In the genomic region with DNA sequence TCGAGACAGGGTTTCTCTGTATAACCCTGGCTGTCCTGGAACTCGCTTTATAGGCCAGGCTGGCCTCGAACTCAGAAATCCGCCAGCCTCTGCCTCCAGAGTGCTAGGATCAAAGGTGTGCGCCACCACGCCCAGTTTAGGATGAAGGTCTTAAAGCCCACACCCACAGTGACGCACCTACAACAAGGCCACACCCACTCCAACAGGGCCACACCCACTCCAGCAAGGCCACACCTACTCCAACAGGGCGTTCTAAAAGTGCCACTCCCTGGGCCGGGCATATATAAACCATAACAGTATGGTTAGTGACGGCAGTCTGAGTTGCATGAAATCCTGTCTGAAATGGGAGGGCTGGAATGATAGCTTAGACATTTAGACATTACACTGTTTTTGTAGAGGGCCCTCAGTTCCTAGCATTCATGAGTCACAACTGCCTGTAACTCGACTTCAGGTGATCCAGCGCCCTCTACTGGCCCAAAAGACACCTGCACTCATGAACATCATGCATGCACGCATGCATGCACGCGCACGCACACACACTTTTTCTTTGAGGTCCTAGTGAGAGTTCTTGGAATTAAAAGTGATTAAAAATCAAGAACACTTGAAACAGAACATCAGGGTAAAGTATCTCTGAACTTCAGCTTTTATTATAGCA, we compare ENCODE assay signal across 10 mouse cellular contexts. TPM values are rescaled to one million over a fixed set of nuclear protein-coding genes. Genes with fewer than 3 reads are reported as not detected.
DNase-seq lines count a peak whose midpoint lies in the region; ATAC-seq and TF ChIP-seq lines count a peak whose summit lies in the region.
"Had no signal": no experiment of that assay in that cellular context is flagged by ENCODE, and none has a peak within 500 bp of the region (broad histone marks: within the 10 kb centered on the region; RNA-seq: fewer than 3 reads in every experiment).

No protein-coding gene starts in this region.

- H3K4me3 ChIP-seq in forebrain, embryonic 11.5 days (ENCODE audit: low read depth, low read length), result no peak overlapping the region
- H3K4me3 ChIP-seq in forebrain, embryonic 10.5 days, result no peak overlapping the region
- no peak overlapping the region for H3K4me3 ChIP-seq in G1E (ENCODE audit: low read depth, low read length)
- no peak overlapping the region for H3K4me3 ChIP-seq in liver, embryonic 14.5 days (ENCODE audit: insufficient read depth in 1 of 2, low read depth in 2 of 2, low read length in 2 of 2)

- no peaks in the 10 kb centered on the region for H3K36me3 ChIP-seq in forebrain, embryonic 11.5 days (ENCODE audit: control insufficient read depth, insufficient read depth, low read length)
- H3K36me3 ChIP-seq in forebrain, embryonic 10.5 days (replicated peaks), result no peaks in the 10 kb centered on the region
- H3K36me3 ChIP-seq in G1E (replicated peaks), result peaks cover 11% of the 10 kb centered on the region
- H3K36me3 ChIP-seq in liver, embryonic 14.5 days (replicated peaks; ENCODE audit: control insufficient read depth, insufficient read depth, low read depth), result no peaks in the 10 kb centered on the region

- 77% methylated on average over 16 of the region's 16 CpGs for WGBS in forebrain, embryonic 11.5 days
- 76% methylated on average over 16 of the region's 16 CpGs for WGBS in forebrain, embryonic 10.5 days
- 65% methylated on average over 16 of the region's 16 CpGs for WGBS in liver, embryonic 14.5 days (ENCODE audit: insufficient replicate concordance)

- H3K27me3 ChIP-seq in forebrain, embryonic 11.5 days (ENCODE audit: control insufficient read depth, insufficient read depth, low read length), result no peaks in the 10 kb centered on the region
- peaks cover 6% of the 10 kb centered on the region; the same call in 1 of the 2 replicates for H3K27me3 ChIP-seq in forebrain, embryonic 10.5 days (ENCODE audit: poor library complexity, severe bottlenecking)
- no peaks in the 10 kb centered on the region for H3K27me3 ChIP-seq in G1E (ENCODE audit: insufficient read depth, low read length)
- no peaks in the 10 kb centered on the region for H3K27me3 ChIP-seq in liver, embryonic 14.5 days (ENCODE audit: control insufficient read depth, insufficient read depth, low read length)

- no peak overlapping the region for H3K4me2 ChIP-seq in forebrain, embryonic 11.5 days (ENCODE audit: low read depth, low read length, severe bottlenecking)
- H3K4me2 ChIP-seq in liver, embryonic 14.5 days (ENCODE audit: low read depth), result no peak overlapping the region

- ATAC-seq in forebrain, embryonic 11.5 days (replicated peaks; ENCODE audit: low FRiP score), result no peak
- ATAC-seq in G1E (ENCODE audit: extremely low read depth, insufficient number of reproducible peaks, low FRiP score, poor library complexity, severe bottlenecking), result no peak
- no peak for ATAC-seq in liver, embryonic 14.5 days (ENCODE audit: insufficient read depth)

- no peak for TF ChIP-seq EP300 in liver, embryonic 14.5 days (IDR thresholded peaks at IDR 0.05; ENCODE audit: low read depth)

- peak; percentile 45 for TF ChIP-seq CTCF in G1E (IDR thresholded peaks at IDR 0.05; ENCODE audit: low read depth, low read length)
- TF ChIP-seq CTCF in liver, embryonic 14.5 days (IDR thresholded peaks at IDR 0.05; ENCODE audit: low read depth), result peak; percentile 80

- no peak overlapping the region for H3K27ac ChIP-seq in forebrain, embryonic 11.5 days (ENCODE audit: low read depth, low read length)
- H3K27ac ChIP-seq in forebrain, embryonic 10.5 days, result no peak overlapping the region
- H3K27ac ChIP-seq in liver, embryonic 14.5 days, result no peak overlapping the region

- DNase-seq in forebrain, embryonic 11.5 days (ENCODE audit: low spot score), result peak; percentile 71
- DNase-seq in forebrain, embryonic 10.5 days (ENCODE audit: extremely low spot score, low spot score), result no peak
- DNase-seq in lung, postnatal 36 days, result peak; percentile 59
- DNase-seq in lung, postnatal 10 days, result no peak
- no peak for DNase-seq in G1E (ENCODE audit: low spot score)
- DNase-seq in liver, embryonic 14.5 days (ENCODE audit: low read depth in 3 of 3, low spot score in 3 of 3), result no peak
- no peak for DNase-seq in ovary, postnatal 36 days (ENCODE audit: low spot score)
- no peak for DNase-seq in urinary bladder, adult 18-20 months (ENCODE audit: low spot score in 2 of 2)
- DNase-seq: kidney, adult 18-20 months had no signal

- peaks cover 10% of the 10 kb centered on the region for H3K4me1 ChIP-seq in forebrain, embryonic 11.5 days (replicated peaks; ENCODE audit: control insufficient read depth, insufficient read depth, low read length)
- peaks cover 34% of the 10 kb centered on the region for H3K4me1 ChIP-seq in forebrain, embryonic 10.5 days
- H3K4me1 ChIP-seq in G1E (ENCODE audit: insufficient read depth, low read depth, low read length), result peaks cover 65% of the 10 kb centered on the region
- H3K4me1 ChIP-seq in liver, embryonic 14.5 days (replicated peaks; ENCODE audit: control insufficient read depth in 2 of 2, insufficient read depth in 2 of 2, low read length in 1 of 2), result peaks cover 16 to 28% of the 10 kb centered on the region in 2 experiments

- H3K9ac ChIP-seq in forebrain, embryonic 11.5 days (ENCODE audit: low read length), result no peak overlapping the region
- H3K9ac ChIP-seq in liver, embryonic 14.5 days (replicated peaks), result no peak overlapping the region

- no peaks in the 10 kb centered on the region for H3K9me3 ChIP-seq in forebrain, embryonic 11.5 days (ENCODE audit: control insufficient read depth, low read length)
- 0 out of 2 replicates have a peak, but pooled peaks cover 3% of the 10 kb centered on the region for H3K9me3 ChIP-seq in forebrain, embryonic 10.5 days
- peaks cover 5% of the 10 kb centered on the region; the same call in 1 of the 2 replicates for H3K9me3 ChIP-seq in G1E (replicated peaks)
- peaks cover 3% of the 10 kb centered on the region for H3K9me3 ChIP-seq in liver, embryonic 14.5 days (ENCODE audit: control insufficient read depth, low read length)

RNA-seq across cellular contexts. Expression of gene Iqcd, which starts 1.7 kb away (rescaled TPM):
- 1.1 TPM in 2 replicates for polyA plus RNA-seq in forebrain, embryonic 11.5 days (2014; fragmentation: Nextera tagmentation; extraction: Ambion mirVana)
- polyA plus RNA-seq in forebrain, embryonic 10.5 days (2016; fragmentation: Nextera tagmentation; extraction: Ambion mirVana), result 0.37 and 0.84 TPM in 2 replicates
- total RNA-seq in G1E (2014; fragmentation: Nextera tagmentation) (not detected in 2 replicates), G1E (2017) (0.35 and 0.60 TPM in 2 replicates)
- 1.2 and 1.5 TPM in 2 replicates for polyA plus RNA-seq in G1E (2012)
- 0.91 and 2.0 TPM in 2 replicates for polyA plus RNA-seq in liver, embryonic 14.5 days (2012; rRNA removed)
- polyA plus RNA-seq in liver, embryonic 14.5 days (2014; fragmentation: Nextera tagmentation; extraction: Ambion mirVana), result 1.0 and 1.4 TPM in 2 replicates
- total RNA-seq: granulocyte monocyte progenitor cell, adult 5-6 weeks had no signal

RNA-seq across cellular contexts. Expression of gene Tpcn1, which starts 2.0 kb away (rescaled TPM):
- polyA plus RNA-seq in forebrain, embryonic 11.5 days (2014; fragmentation: Nextera tagmentation; extraction: Ambion mirVana), result 14.5 and 14.6 TPM in 2 replicates
- 10.7 and 11.7 TPM in 2 replicates for polyA plus RNA-seq in forebrain, embryonic 10.5 days (2016; fragmentation: Nextera tagmentation; extraction: Ambion mirVana)
- total RNA-seq in G1E (2014; fragmentation: Nextera tagmentation), result 22.3 and 51.6 TPM in 2 replicates
- total RNA-seq in G1E (2017), result 2.1 and 3.2 TPM in 2 replicates
- 33.2 and 36.0 TPM in 2 replicates for polyA plus RNA-seq in G1E (2012)
- 19.3 and 19.8 TPM in 2 replicates for polyA plus RNA-seq in liver, embryonic 14.5 days (2012; rRNA removed)
- polyA plus RNA-seq in liver, embryonic 14.5 days (2014; fragmentation: Nextera tagmentation; extraction: Ambion mirVana), result 17.8 and 18.2 TPM in 2 replicates

RNA-seq across cellular contexts. Expression of gene Rita1, which starts 21.9 kb away (rescaled TPM):
- 10.2 and 10.6 TPM in 2 replicates for polyA plus RNA-seq in forebrain, embryonic 11.5 days (2014; fragmentation: Nextera tagmentation; extraction: Ambion mirVana)
- polyA plus RNA-seq in forebrain, embryonic 10.5 days (2016; fragmentation: Nextera tagmentation; extraction: Ambion mirVana), result 16.5 and 17.8 TPM in 2 replicates
- total RNA-seq in G1E (2014; fragmentation: Nextera tagmentation) (8.4 and 10.5 TPM in 2 replicates), G1E (2017) (9.5 and 13.7 TPM in 2 replicates)
- 42.4 and 45.7 TPM in 2 replicates for polyA plus RNA-seq in G1E (2012)
- polyA plus RNA-seq in liver, embryonic 14.5 days (2012; rRNA removed), result 5.2 and 5.9 TPM in 2 replicates
- polyA plus RNA-seq in liver, embryonic 14.5 days (2014; fragmentation: Nextera tagmentation; extraction: Ambion mirVana), result 2.1 and 2.8 TPM in 2 replicates

RNA-seq across cellular contexts. Expression of gene Ddx54, which starts 22.1 kb away (rescaled TPM):
- polyA plus RNA-seq in forebrain, embryonic 11.5 days (2014; fragmentation: Nextera tagmentation; extraction: Ambion mirVana), result 45.2 and 45.7 TPM in 2 replicates
- polyA plus RNA-seq in forebrain, embryonic 10.5 days (2016; fragmentation: Nextera tagmentation; extraction: Ambion mirVana), result 63.3 and 64.1 TPM in 2 replicates
- 16.5 and 24.3 TPM in 2 replicates for total RNA-seq in G1E (2014; fragmentation: Nextera tagmentation)
- total RNA-seq in G1E (2017), result 31.5 and 34.7 TPM in 2 replicates
- polyA plus RNA-seq in G1E (2012), result 103 and 110 TPM in 2 replicates
- polyA plus RNA-seq in liver, embryonic 14.5 days (2012; rRNA removed), result 9.9 and 12.4 TPM in 2 replicates
- polyA plus RNA-seq in liver, embryonic 14.5 days (2014; fragmentation: Nextera tagmentation; extraction: Ambion mirVana), result 9.9 and 10.1 TPM in 2 replicates

RNA-seq across cellular contexts. Expression of gene Cfap73, which starts 43.6 kb away (rescaled TPM):
- not detected in 2 replicates for polyA plus RNA-seq in forebrain, embryonic 11.5 days (2014; fragmentation: Nextera tagmentation; extraction: Ambion mirVana)
- polyA plus RNA-seq in forebrain, embryonic 10.5 days (2016; fragmentation: Nextera tagmentation; extraction: Ambion mirVana), result not detected in 2 replicates
- total RNA-seq in G1E (2014; fragmentation: Nextera tagmentation), result not detected in 2 replicates
- not detected in 2 replicates for total RNA-seq in G1E (2017)
- polyA plus RNA-seq in G1E (2012), result not detected in 2 replicates
- polyA plus RNA-seq in liver, embryonic 14.5 days (2012; rRNA removed), result not detected in 2 replicates
- polyA plus RNA-seq in liver, embryonic 14.5 days (2014; fragmentation: Nextera tagmentation; extraction: Ambion mirVana), result not detected in 2 replicates
- total RNA-seq: granulocyte monocyte progenitor cell, adult 5-6 weeks had no signal

Comparison
In these comparisons a context has a peak if more than half of its experiments do, and no peak if none do; other contexts are left out.
1. DNase-seq: peak in forebrain, embryonic 11.5 days (single experiment) and lung, postnatal 36 days (single experiment); none in forebrain, embryonic 10.5 days (single experiment), lung, postnatal 10 days (single experiment), G1E (single experiment), liver, embryonic 14.5 days (0 of 3), ovary, postnatal 36 days (single experiment) and urinary bladder, adult 18-20 months (0 of 2).